Mouse (Mus musculus): Measurements from ENCODE around the gene Irak3.
"Not testable (repeated sequence)": the region's sequence is repeated elsewhere in the genome, so short reads cannot be mapped to it uniquely, and the experiment has no call there.

The Irak3 gene

DNA sequence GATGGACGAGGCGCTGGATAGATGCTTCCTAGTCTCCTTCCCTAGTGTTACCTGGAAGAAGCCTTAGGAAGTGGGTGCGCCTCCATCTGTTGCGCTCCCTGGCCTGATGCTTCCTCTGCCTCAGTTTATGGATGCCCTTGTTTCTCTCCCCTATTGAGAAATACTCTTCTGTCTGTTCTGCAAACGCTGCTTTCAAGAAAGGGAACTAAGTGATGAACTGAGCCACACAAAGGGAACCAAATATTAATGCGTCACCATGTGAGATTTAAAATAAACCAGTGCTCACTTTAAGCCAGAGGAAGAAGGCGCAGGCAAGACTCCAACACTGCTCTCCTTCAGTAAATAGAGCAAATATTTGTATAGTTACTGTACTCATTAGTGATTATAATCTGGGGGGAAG, 38.4 kb downstream of the Irak3 start:
- peak; percentile 17 for DNase-seq (ENCODE audit: low read depth, low spot score)

DNA sequence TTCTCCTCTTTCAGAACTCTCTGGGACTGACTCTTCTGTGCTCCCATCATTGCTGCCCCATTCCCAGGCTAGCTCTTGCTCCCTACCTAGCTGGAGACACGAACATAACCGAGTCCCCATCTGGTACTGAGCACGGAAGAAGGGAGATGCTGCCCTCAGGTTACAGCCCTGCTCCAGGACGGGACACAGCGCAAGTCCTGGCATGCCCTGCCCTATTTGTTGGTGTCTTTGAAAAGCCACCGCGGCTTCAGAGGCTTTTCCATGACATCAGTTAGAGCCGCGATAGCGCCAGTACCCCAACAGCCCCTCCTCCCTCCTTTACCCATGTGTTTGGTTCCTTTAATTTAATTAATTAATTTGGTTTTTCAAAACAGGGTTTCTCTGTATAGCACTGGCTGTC, 39.1 kb downstream of the Irak3 start:
- DNase-seq (ENCODE audit: low read depth, low spot score): no peak

DNA sequence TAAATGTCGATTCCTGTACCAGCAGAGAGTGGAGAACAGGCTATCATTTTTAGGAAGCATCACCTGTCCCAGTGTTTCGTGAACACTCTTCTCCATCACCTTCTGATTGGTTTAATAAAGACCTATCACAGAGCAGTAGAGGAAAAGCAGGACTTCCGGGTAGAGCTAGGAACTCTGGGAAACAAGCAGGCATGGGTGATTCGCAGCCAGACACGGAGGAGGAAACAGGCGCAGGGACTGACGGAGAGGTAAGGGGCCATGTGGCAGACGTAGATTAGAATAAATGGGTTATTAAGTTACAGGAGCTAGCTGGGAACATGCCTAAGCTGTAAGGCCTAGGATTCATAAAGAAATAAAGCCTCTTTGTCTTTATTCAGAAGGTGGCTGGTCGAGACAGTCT, 41.4 kb downstream of the Irak3 start:
- DNase-seq (ENCODE audit: low read depth, low spot score): no peak

DNA sequence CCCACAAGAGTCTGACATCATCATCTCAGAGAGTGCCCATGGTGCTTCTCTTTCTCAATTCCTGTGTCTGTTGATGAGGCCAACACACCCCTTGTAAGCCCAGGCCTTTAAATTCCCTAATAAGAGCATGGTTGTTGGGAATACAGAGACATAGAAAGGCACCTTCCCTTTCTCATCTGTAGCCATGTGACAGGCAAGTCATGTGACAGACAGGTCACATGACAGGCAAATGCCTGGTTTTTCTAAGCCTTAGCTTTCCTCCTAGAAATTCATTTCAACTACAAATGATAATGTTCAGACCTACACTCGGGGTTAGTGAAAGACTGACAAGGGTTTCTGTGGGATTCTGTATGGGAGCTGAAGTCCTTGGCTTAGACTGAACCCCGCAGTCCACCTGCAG, 48.0 kb downstream of the Irak3 start:
- DNase-seq (ENCODE audit: low read depth, low spot score): no peak

DNA sequence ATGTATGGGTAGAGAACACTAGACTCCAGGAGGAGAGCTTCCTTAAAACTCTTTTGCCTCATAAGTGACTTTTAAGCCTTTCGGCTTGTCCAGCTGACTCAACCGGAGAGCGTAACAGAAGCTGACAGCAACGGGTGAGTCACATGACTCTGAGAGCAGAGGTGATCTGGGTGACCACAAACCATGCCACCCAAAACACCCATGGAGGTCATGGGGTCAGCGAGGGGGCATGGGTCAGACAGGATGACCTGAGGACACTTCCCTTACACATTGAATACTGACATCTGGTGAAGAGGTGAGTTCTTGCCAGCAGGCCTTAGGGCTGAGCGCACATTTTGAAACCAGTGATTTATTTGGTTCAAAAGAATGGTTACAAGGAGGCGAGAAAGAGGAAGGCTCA, 50.3 kb downstream of the Irak3 start:
- no peak for DNase-seq (ENCODE audit: low read depth, low spot score)

DNA sequence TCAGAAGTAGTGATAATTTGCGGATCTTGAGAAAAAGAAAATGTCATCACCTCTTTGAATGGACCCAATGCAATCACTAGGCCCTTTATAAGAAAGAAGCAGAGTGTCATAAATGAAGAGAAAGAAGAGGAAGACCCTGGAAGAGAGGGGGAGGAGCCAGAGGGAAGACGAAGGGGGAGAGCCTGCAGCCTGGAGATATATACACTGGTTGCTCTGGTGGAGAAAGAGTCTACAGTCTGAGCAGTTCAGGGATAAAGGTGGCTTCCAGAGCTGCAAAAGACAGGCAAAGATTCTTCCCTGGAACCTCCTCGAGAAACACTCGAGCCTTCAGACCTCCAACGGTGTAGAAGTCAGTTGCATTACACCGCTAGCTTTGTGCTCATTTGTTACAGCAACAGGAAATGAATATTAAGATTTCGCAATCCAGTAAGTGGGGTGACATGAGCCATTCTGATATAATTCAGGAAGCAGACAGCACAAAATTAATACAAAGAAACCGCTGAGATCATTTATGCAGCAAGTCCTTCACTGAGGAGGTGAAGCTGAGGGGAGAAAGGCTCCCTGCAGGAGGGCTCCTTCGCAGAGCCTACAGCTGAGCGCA, 60.9 kb downstream of the Irak3 start:
- DNase-seq (ENCODE audit: low read depth, low spot score): no peak

DNA sequence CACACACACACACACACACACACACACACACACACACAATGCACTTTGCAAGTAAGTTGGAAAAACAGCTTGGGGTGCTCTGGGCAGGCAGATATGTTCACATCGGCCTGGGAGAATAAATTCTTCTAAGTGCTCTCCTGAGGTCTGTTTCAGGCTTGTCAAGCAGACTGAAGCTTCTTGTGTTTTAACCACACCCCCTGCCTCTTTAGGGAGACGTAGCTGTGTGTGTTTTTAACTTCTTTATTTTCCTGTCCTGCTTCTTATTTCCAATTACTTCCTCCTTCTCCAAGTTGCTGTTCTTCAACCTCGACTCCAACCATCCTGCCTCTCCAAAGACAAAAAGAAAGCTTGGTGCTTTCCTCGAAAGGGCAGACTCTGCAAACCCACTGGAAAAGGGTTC, 61.7 kb downstream of the Irak3 start:
- no peak for DNase-seq (ENCODE audit: low read depth, low spot score)

DNA sequence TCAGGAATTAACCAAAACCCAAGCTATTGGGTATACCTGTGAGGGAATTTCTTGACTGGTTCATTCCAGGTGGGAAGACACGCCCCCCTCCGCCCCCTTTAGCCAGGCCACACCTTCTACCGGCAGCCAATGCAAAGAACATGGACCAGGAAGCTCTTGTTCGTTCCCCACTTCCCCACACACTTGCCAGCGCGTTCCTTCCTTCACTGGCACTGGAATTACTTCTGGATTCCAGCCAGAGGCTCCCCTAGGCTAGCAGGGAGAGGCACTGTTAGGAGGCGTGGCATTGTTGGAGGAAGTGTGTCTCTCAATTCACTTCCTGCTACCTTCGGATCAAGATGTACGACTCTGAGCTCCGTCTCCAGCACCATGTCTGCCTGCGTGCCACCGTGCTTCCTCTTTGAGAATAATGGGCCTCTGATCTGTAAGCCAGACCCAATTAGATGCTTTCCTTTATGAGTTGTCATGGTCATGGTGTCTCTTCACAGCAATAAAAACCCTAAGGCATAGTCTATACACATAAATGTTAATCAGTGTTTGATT, 65.8 kb downstream of the Irak3 start:
- DNase-seq (ENCODE audit: low read depth, low spot score): no peak

DNA sequence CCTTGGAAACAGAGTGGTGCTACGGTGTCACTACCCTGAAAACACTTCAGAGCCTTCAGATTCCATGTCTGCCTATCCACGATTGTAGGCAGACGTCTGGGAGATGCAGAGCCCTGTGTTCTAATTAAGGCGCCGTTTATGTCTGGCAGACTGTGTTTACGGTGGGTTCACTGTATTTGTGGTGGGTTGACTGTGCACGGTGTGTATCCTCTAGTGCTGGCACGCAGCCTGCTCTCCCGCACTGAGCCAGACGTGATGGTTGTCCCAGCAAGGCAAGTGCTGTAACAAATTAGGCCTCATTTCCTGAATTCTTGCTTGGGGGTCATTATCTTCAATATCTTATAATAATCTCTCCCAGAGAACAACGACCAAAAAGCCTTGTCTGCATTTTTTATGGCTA, 68.2 kb downstream of the Irak3 start:
- DNase-seq (ENCODE audit: low read depth, low spot score): no peak

DNA sequence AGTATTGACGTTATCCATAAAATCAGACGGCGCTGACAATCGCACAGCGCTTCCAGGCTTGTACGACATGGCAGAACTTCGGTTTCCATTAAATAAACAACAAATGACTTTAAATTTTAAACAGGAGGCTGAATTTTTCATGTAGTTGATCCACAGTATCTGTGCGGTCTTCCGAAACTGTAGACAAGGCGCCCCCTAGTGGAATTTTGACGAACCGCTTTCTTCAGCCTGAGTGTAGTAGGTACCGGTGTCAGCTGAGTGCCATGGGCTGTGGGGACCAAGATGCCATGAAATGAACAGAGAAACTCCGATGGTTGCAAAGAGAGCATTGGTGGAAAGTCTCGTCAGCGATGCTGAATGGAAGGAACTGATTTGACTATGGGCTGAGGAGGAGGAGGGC, 71.3 kb downstream of the Irak3 start:
- no peak for DNase-seq (ENCODE audit: low read depth, low spot score)

DNA sequence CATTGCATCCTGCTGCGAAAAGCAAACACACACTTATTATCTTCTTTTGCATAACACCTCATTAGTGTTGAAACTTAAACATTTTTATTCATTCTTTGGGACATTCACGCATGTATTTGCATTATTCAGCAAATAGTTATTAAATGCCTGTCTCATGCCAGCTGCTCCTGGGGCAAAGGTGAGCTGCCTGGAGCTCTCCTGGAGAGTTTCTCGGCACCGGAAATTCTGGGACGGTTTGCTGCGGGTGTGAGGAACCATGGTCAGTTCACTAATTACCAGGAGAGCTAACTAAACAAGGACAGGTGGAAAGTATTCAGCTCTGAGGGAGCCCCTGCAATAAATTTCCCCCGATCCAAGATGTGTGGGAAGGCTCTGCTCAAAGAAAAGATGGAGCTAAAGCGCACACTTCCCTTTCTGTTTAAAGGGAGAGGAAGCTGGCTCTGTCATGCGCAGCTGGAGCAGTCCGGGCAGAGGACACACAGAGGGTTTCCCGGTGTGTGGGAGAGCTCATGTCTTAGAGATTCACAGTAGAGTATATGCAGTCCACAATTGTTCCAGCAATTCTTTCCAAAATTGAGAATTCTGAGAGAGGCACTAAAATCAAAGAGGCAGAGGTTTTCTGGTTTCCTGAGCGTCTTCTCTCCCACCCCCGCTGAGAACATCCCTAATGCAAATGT, 73.2 kb downstream of the Irak3 start:
- no peak for DNase-seq (ENCODE audit: low read depth, low spot score)

DNA sequence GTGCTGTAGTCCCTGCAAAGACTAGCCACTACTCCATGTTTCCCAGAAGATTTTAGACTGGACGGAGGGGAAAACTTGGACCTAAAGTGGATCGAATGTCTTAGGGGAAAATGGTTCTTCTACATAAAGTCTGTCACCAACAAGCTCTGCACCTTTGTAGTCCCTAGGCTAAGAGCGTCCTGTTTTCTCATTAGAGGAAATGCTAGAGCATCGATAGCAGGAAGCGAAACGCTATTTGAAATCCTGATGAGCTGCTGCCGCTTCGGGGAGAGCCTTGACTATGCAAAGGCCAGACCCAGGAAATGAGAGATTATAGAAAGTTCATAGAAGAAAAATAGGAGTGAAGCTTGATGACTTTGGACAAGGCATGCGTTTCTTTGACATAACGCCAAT, 76.5 kb downstream of the Irak3 start:
- DNase-seq (ENCODE audit: low read depth, low spot score): no peak

DNA sequence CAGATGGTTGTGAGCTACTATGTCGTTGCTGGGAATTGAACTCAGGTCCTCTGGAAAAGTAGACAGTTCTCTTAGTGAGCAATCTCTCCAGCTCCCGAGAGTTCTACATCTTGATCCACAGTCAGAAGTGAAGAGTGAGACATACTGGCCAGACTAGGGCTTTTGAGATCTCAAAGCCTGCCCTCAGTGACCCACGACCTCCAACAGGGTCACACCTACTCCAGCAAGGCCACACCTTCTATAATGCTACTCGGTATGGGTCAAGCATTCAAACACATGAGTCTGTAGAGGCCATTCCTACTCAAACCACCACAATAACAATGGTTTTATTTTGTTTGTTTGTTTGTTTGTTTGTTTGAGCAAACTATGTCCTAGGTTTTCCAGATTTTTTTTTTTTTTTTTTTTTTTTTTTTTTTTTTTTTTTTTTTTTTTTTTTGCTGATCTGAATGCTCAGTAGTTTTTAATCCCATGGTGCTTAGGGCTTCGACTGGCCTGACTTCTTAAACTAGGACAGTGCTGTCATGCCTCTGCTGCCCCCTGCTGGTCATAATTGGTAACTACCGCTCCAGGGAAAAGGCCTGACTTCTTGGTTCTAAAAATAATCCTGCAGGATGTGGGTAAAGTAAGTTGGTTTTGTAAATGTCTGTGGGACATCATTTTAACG, 77.0 kb downstream of the Irak3 start:
- peak; percentile 84 for DNase-seq (ENCODE audit: low read depth, low spot score)

DNA sequence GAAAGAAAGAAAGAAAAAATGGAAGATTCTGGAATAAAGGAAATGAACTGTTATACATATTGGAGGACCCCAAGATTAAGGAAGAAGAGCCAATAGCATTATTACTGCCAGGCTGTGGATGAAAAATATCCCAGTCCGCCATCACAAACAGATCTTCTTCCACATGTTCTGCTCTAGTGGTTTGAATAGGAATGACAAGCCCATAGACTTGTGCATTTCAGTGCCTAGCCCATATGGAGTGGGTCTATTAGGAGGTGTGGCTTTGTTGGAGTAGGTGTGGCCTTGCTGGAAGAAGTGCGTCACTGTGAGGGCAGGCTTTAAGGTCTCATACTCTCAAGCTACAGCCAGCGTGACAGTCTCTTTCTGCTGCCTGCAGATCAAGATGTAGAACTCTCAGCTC, 78.2 kb downstream of the Irak3 start:
- no peak for DNase-seq (ENCODE audit: low read depth, low spot score)

DNA sequence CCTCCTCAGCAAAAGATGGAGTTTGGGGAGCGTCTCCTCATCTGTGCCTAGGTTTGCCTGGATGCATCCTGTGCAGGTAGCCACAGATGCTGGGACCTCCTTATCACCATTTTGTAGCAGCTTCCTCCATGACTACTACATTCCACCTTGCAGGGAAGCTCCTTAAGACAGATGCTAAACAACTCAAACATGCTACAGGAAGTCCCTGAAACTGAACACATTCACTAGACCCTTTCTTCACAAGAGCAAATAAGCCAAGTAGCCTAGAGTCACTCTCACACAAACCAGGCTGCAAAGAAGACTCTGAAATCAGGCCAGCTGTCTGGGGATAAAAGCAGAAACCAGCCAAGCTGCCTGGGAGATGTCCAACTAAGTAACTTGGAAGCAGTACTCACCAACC, 86.7 kb downstream of the Irak3 start:
- no peak for DNase-seq (ENCODE audit: low read depth, low spot score)

DNA sequence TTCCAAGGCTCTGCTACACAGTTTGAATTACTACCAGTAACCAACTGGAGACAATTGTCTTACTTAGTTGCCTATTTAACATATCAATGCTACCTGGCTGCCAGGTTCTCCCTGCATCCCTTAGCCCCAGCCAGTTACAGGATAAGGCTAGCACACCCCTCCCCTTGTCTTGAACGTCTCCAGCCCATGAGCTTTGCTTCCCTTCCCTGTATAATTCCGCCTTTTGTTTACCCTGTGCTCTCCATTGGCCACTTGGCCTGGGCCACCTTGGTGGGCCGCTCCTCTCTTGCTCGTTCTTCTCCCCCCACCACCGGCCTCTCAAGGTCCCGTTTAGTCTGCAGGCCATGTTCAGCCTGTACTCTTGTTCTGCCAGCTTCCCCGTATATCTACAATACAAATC, 87.4 kb downstream of the Irak3 start:
- DNase-seq (ENCODE audit: low read depth, low spot score): no peak

DNA sequence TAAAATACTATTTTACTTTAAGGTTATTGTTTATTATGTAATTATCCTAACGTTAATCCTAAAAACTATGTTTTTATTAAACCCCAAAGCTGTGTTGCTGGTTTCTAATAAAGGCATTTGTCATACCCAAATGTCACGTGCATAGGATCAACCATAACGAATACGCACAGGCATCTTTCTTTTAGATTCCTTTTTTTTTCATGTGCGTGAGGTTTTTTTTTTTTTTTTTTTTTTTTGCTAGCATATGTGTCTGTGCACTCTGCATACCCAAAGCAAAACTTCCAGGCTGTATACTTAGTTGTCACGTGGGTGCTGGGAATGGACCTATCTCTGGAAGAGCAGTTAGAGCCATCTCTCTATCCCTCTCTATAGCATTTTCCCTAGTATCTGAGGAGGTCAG, 88.0 kb downstream of the Irak3 start:
- no peak for DNase-seq (ENCODE audit: low read depth, low spot score)

DNA sequence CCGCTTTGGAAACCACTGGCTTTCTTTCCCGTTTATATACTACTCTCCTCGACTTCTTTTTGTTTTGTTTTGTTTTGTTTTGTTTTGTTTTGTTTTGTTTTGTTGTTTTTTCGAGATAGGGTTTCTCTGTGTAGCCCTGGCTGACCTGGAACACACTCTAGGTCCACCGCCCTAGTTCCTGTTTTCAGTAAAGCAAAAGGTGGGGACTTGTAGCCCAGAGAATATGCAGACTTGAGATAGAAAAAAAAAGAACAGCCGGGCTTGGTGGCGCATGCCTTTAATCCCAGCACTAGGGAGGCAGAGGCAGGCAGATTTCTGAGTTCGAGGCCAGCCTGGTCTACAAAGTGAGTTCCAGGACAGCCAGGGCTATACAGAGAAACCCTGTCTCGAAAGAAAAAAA, 88.4 kb downstream of the Irak3 start:
- not testable (repeated sequence) for DNase-seq (ENCODE audit: low read depth, low spot score)

DNA sequence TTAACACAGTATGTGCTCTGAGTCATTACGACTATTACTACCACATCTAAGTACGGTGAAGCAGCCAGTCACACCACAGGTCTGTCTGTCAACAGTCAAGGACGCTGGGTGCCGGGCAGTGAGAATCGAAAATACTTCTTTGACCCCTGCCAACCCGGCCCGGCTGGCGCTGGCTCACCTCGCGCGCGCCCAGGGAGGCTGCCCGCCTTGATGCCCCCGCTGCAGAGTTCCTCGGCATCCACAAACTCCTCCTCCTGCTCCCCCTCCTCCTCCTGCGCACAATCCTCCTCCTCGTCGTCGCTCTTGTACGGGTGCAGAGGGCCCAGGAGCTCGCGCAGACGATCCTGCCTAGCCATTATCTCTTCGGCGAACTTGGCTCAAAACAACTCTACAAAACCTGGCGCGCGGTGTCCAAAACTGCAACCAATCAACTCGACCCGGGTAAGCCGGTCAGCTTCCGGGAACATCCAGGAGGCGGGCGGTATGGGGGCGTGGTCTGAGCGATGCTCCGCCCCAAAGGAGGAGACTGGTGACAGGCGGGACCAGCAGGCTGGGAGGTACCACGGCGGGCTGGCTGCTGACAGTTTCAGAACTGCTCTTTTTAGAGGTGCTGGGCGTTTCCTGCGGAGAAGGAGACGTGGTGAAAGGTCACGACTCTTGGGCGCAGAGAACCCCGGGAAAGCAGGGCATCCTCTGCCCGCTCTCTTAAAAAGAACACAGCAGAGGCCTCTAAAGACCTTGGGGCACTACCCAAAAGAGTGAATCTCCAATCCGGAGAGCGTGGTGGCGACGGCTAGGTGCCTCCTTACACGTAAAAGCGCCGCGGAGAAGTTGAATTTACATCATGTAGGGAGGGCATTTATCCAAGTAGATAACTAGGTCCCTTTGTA, 89.2 kb downstream of the Irak3 start, which contains the start of gene Helb:
Gene Helb (minus strand): TSS at position 481 of the 890 bp plus-strand sequence.
- DNase-seq (ENCODE audit: low read depth, low spot score): peak; percentile 93

DNA sequence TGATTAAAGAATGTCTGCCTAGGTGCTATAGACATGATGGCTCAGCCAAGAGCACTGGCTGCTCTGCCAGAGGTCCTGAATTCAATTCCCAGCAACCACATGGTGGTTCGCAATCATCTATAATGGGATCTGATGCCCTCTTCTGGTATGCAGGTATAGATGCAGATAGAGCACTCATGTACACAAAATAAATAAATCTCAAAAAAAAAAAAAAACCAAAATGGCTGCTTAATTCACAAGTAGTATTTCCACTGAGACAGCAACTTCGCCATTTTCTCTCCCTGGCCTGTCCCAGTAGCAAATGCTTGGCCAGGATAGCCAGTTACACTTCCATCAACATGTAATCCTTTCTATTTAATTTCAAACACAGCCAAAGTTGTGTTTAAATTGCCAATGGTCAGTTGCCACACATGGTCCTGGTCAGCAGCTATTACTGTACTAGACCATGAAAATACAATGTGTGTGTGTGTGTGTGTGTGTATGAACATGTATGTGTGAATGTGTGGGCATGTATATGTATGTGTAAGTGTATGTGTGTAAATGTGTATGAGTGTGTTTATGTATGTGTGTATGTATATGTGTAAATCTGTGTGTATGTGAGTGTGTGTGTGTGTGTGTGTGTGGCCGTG, 90.1 kb downstream of the Irak3 start:
- DNase-seq (ENCODE audit: low read depth, low spot score): no peak

DNA sequence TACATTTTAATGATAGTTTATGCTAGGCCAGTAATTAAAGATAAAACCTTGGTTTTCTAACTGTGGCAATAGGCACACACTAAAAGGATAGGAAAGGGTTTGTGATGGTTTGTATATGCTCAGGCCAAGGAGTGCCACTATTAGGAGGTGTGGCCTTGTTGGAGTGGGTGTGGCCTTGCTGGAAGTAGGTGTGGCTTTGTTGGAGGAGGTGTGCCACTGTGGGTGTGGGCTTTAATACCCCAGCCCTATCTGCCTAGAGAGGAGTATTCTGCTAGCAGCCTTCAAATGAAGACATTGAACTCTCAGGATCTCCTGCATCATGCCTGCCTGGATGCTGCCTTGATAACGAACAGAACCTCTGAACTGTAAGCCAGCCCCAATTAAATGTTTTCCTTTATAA, 101.1 kb downstream of the Irak3 start:
- no peak for DNase-seq (ENCODE audit: low read depth, low spot score)

All from skeletal muscle tissue, adult 2 months (tissue).